Mouse (Mus musculus) naive thymus-derived CD4-positive, alpha-beta T cell, adult 5 months (primary cell): ENCODE results near the gene Arhgap40. TPM values are rescaled to one million over a fixed set of nuclear protein-coding genes. Genes with fewer than 3 reads are reported as not detected.

Experiments
- polyA plus RNA-seq: library from polyadenylated mRNA; unstranded; fragments of 100-300 nt; shearing (Covaris generic); gene quantifications from one replicate; pipeline ENCODE4 v1.2.1, GENCODE M21; 2017

Gene Arhgap40
- polyA plus RNA-seq: not detected

DNA sequence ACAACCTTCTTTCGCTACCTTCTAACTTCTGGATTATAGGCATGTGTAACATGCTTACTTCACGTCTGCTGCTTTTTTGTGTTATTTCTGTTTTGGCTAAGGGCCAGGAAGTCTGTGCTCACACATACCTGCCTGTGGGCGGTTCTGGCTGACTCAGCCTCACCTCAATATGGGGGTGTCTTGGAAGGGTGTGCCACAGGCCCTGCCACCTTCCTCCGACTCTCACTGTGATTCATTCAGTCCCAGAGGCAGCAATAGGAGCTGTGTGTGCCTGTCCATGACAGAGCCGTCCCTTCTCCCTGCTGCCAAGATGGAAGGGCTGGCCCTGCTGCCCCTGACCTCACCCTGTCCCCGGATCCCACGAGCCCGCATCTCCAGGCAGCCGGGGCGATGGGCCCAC lies at the start of gene Arhgap40:
Gene Arhgap40 (plus strand): TSS at position 269 of the 400 bp plus-strand sequence.

GRCm38 (mm10) chr2:158501836-158502812 lies 10.5 kb upstream of the Arhgap40 start, which contains the start of gene Adig:
Adig (plus strand) TSS chr2:158502612.

Other genes with a start within 250 kb of the Arhgap40 start
- gene Lbp, start 206.3 kb upstream of the Arhgap40 start, polyA plus RNA-seq: 3.7 TPM
- gene Snhg11, start 137.2 kb upstream of the Arhgap40 start, polyA plus RNA-seq: 0.07 TPM
- gene Ralgapb, start 102.9 kb upstream of the Arhgap40 start, polyA plus RNA-seq: 47.3 TPM
- not detected for gene Adig, start 10.2 kb upstream of the Arhgap40 start, polyA plus RNA-seq
- gene Slc32a1, start 98.0 kb downstream of the Arhgap40 start, polyA plus RNA-seq: not detected
- 79.7 TPM for gene Actr5, start 112.1 kb downstream of the Arhgap40 start, polyA plus RNA-seq
- 55.2 TPM for gene Ppp1r16b, start 152.6 kb downstream of the Arhgap40 start, polyA plus RNA-seq